In the genomic region with DNA sequence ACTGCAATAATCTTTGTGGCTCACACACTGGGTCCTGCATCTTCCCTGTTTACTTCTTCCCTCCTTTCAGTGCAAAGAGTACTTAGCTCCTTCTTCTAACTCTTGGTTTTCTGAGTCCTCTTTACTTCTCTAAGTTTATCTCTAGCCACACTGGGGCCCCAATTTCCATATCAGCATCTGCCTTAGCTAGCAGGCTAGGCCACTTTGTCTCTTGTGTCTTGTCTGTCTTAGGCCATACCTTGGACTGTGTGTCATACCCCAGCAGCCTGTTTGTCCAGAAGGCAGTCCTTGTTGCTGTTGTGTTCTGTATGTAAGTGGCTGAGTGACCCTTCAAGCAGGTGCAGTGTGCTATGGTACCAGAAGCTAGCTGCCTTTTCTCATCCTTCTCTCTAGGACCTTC, we compare ENCODE assay signal across 26 mouse cellular contexts.
DNase-seq lines count a peak whose midpoint lies in the region; ATAC-seq and TF ChIP-seq lines count a peak whose summit lies in the region.
"Had no signal": no experiment of that assay in that cellular context is flagged by ENCODE, and none has a peak within 500 bp of the region (broad histone marks: within the 10 kb centered on the region; RNA-seq: fewer than 3 reads in every experiment).

No protein-coding gene starts in this region.

- no peak for TF ChIP-seq EP300 in liver, postnatal 0 days (IDR thresholded peaks at IDR 0.05; ENCODE audit: low read depth)
- TF ChIP-seq EP300 in liver, embryonic 14.5 days (IDR thresholded peaks at IDR 0.05; ENCODE audit: low read depth), result no peak

- 0 out of 2 replicates have a peak overlapping the region, but pooled peaks have one; percentile 13 for H3K27ac ChIP-seq in liver, embryonic 12.5 days
- no peak overlapping the region for H3K27ac ChIP-seq in liver, postnatal 0 days (ENCODE audit: low read depth)
- no peak overlapping the region for H3K27ac ChIP-seq in liver, embryonic 14.5 days
- H3K27ac ChIP-seq: forebrain, embryonic 10.5 days; forebrain, embryonic 13.5 days; gastrocnemius, adult 2 months; hindbrain, embryonic 14.5 days; hindbrain, postnatal 0 days had no signal

- H3K4me1 ChIP-seq in liver, embryonic 12.5 days, result peaks cover 29% of the 10 kb centered on the region
- H3K4me1 ChIP-seq in liver, postnatal 0 days (ENCODE audit: insufficient read depth), result peaks cover 17% of the 10 kb centered on the region
- peaks cover 3 to 16% of the 10 kb centered on the region in 2 experiments; a peak in 3 of 4 replicates for H3K4me1 ChIP-seq in liver, embryonic 14.5 days (replicated peaks; ENCODE audit: control insufficient read depth in 2 of 2, insufficient read depth in 2 of 2, low read length in 1 of 2)

- peak; percentile 53 for DNase-seq in heart, adult 11 months
- no peak for DNase-seq in heart, postnatal 25 days (ENCODE audit: low spot score)
- no peak for DNase-seq in liver, postnatal 0 days
- peak; percentile 4 for DNase-seq in c-Kit-positive CD71-positive TER-119-negative erythroid progenitor cells, embryonic 14.5 days (ENCODE audit: low read depth)
- no peak for DNase-seq in liver, embryonic 14.5 days (ENCODE audit: low read depth in 3 of 3, low spot score in 3 of 3)
- DNase-seq in spleen, postnatal 10 days (ENCODE audit: low spot score in 2 of 2), result no peak
- DNase-seq: adrenal gland, postnatal 10 days; adrenal gland, postnatal 36 days; B cell, adult 2 months; cerebellum, adult 11 months; cerebellum, adult 8-10 months; gastrocnemius, adult 2 months; gastrocnemius, postnatal 14 days; heart, adult 18-20 months; heart, postnatal 36 days had no signal

- H3K36me3 ChIP-seq in liver, embryonic 12.5 days, result no peaks in the 10 kb centered on the region
- no peaks in the 10 kb centered on the region for H3K36me3 ChIP-seq in liver, postnatal 0 days (replicated peaks; ENCODE audit: insufficient read depth, low read length)
- no peaks in the 10 kb centered on the region for H3K36me3 ChIP-seq in liver, embryonic 14.5 days (replicated peaks; ENCODE audit: control insufficient read depth, insufficient read depth, low read depth)
- H3K36me3 ChIP-seq: forebrain, embryonic 10.5 days; G1E; hindbrain, embryonic 10.5 days had no signal

- H3K27me3 ChIP-seq in liver, embryonic 12.5 days (replicated peaks), result no peaks in the 10 kb centered on the region
- H3K27me3 ChIP-seq in liver, postnatal 0 days (ENCODE audit: insufficient read depth, low read length), result no peaks in the 10 kb centered on the region
- no peaks in the 10 kb centered on the region for H3K27me3 ChIP-seq in liver, embryonic 14.5 days (ENCODE audit: control insufficient read depth, insufficient read depth, low read length)
- H3K27me3 ChIP-seq: CH12.LX; forebrain, embryonic 13.5 days; Patski had no signal

- H3K4me3 ChIP-seq in liver, embryonic 12.5 days, result no peak overlapping the region
- H3K4me3 ChIP-seq in liver, postnatal 0 days (ENCODE audit: low read depth, low read length), result no peak overlapping the region
- H3K4me3 ChIP-seq in liver, embryonic 14.5 days (ENCODE audit: insufficient read depth in 1 of 2, low read depth in 2 of 2, low read length in 2 of 2), result no peak overlapping the region
- H3K4me3 ChIP-seq: forebrain, embryonic 10.5 days; forebrain, embryonic 13.5 days; gastrocnemius, adult 2 months; hindbrain, embryonic 10.5 days had no signal

- peak overlapping the region; percentile 10; the same call in 1 of the 2 replicates for H3K4me2 ChIP-seq in liver, embryonic 12.5 days
- no peak overlapping the region for H3K4me2 ChIP-seq in liver, postnatal 0 days (ENCODE audit: low read depth, low read length)
- no peak overlapping the region for H3K4me2 ChIP-seq in liver, embryonic 14.5 days (ENCODE audit: low read depth)
- H3K4me2 ChIP-seq: forebrain, embryonic 13.5 days; heart, embryonic 11.5 days; hindbrain, embryonic 14.5 days had no signal

- peak; percentile 62; the same call in 1 of the 2 replicates for ATAC-seq in liver, embryonic 12.5 days
- ATAC-seq in liver, postnatal 0 days, result no peak
- peak; percentile 39; the same call in 1 of the 2 replicates for ATAC-seq in liver, embryonic 14.5 days (ENCODE audit: insufficient read depth)
- ATAC-seq: forebrain, embryonic 13.5 days; forebrain, embryonic 16.5 days; hindbrain, postnatal 0 days; Patski had no signal

- H3K9me3 ChIP-seq in liver, embryonic 12.5 days (replicated peaks), result no peaks in the 10 kb centered on the region
- no peaks in the 10 kb centered on the region for H3K9me3 ChIP-seq in liver, postnatal 0 days (ENCODE audit: low read length)
- H3K9me3 ChIP-seq in liver, embryonic 14.5 days (ENCODE audit: control insufficient read depth, low read length), result no peaks in the 10 kb centered on the region
- H3K9me3 ChIP-seq: forebrain, embryonic 10.5 days; forebrain, embryonic 13.5 days; hindbrain, embryonic 10.5 days had no signal

- no peak for TF ChIP-seq CTCF in liver, postnatal 0 days (IDR thresholded peaks at IDR 0.05; ENCODE audit: low read depth)
- TF ChIP-seq CTCF in liver, embryonic 14.5 days (IDR thresholded peaks at IDR 0.05; ENCODE audit: low read depth), result no peak

- intact Hi-C loops in heart, postnatal 25 days (cut with DNase I), result loop anchor here (1.0 to 5.0 kb wide), 3 partner anchors 128 to 381 kb away; no protein-coding TSS in a partner anchor

- H3K9ac ChIP-seq in liver, embryonic 12.5 days, result no peak overlapping the region
- no peak overlapping the region for H3K9ac ChIP-seq in liver, postnatal 0 days (replicated peaks)
- H3K9ac ChIP-seq in liver, embryonic 14.5 days (replicated peaks), result no peak overlapping the region
- H3K9ac ChIP-seq: forebrain, embryonic 13.5 days; hindbrain, embryonic 14.5 days had no signal

Comparison
In these comparisons a context has a peak if more than half of its experiments do, and no peak if none do; other contexts are left out.
1. DNase-seq: peak in heart, adult 11 months (single experiment) and c-Kit-positive CD71-positive TER-119-negative erythroid progenitor cells, embryonic 14.5 days (single experiment); none in heart, postnatal 25 days (single experiment), liver, postnatal 0 days (single experiment), liver, embryonic 14.5 days (0 of 3) and spleen, postnatal 10 days (0 of 2).